Mouse (Mus musculus) CD4-positive, CD25-positive, alpha-beta regulatory T cell, adult 2 months (primary cell): ENCODE results near the gene Ccr6.
A peak's percentile ranks its signal among the peaks of the same experiment; 100 is the strongest.

ENCODE experiments used
- DNase-seq: peaks from one replicate; pipeline ENCODE4 v3.0.0-alpha.2; 2012; ENCODE audit warnings: low read depth, low spot score

Ccr6 gene

GRCm38 (mm10) chr17:8233618-8234214 lies 2.1 kb upstream of the Ccr6 start:
- DNase-seq: peak; percentile 61

GRCm38 (mm10) chr17:8234537-8234936 lies 1.3 kb upstream of the Ccr6 start:
- DNase-seq: no peak

GRCm38 (mm10) chr17:8238012-8238710 lies 2.3 kb downstream of the Ccr6 start:
- DNase-seq: no peak

- DNase-seq: no peak
Measured at GRCm38 (mm10) chr17:8239561-8239960, 3.7 kb downstream of the Ccr6 start.

GRCm38 (mm10) chr17:8240517-8240916 lies 4.7 kb downstream of the Ccr6 start:
- DNase-seq: peak; percentile 64

- peak; percentile 51 for DNase-seq
Measured at GRCm38 (mm10) chr17:8241645-8242044, 5.8 kb downstream of the Ccr6 start.

GRCm38 (mm10) chr17:8242186-8242585 lies 6.3 kb downstream of the Ccr6 start:
- peak; percentile 51 for DNase-seq

- no peak for DNase-seq
Measured at GRCm38 (mm10) chr17:8244124-8244523, 8.3 kb downstream of the Ccr6 start.

- DNase-seq: no peak
Measured at GRCm38 (mm10) chr17:8246102-8246754, 10.4 kb downstream of the Ccr6 start.

- no peak for DNase-seq
Measured at GRCm38 (mm10) chr17:8251704-8252103, 15.9 kb downstream of the Ccr6 start.

GRCm38 (mm10) chr17:8254268-8254667 lies 18.4 kb downstream of the Ccr6 start:
- no peak for DNase-seq

- no peak for DNase-seq
Measured at GRCm38 (mm10) chr17:8254914-8255313, 19.1 kb downstream of the Ccr6 start.

GRCm38 (mm10) chr17:8255583-8255982 lies 19.7 kb downstream of the Ccr6 start:
- DNase-seq: no peak

GRCm38 (mm10) chr17:8256982-8257381 lies 21.1 kb downstream of the Ccr6 start:
- peak; percentile 45 for DNase-seq

- peak; percentile 78 for DNase-seq
Measured at GRCm38 (mm10) chr17:8264638-8265037, 28.8 kb downstream of the Ccr6 start.

GRCm38 (mm10) chr17:8272054-8272749 lies 36.4 kb downstream of the Ccr6 start:
- DNase-seq: no peak

- DNase-seq: no peak
Measured at GRCm38 (mm10) chr17:8272951-8273350, 37.1 kb downstream of the Ccr6 start.

- DNase-seq: no peak
Measured at GRCm38 (mm10) chr17:8276071-8276470, 40.2 kb downstream of the Ccr6 start.

- DNase-seq: no peak
Measured at GRCm38 (mm10) chr17:8276680-8277079, 40.8 kb downstream of the Ccr6 start.

GRCm38 (mm10) chr17:8277266-8277665 lies 41.4 kb downstream of the Ccr6 start:
- no peak for DNase-seq

- no peak for DNase-seq
Measured at GRCm38 (mm10) chr17:8278356-8278755, 42.5 kb downstream of the Ccr6 start.

GRCm38 (mm10) chr17:8282821-8283525 lies 47.1 kb downstream of the Ccr6 start, which contains the start of gene Mpc1:
Mpc1 (plus strand) TSS chr17:8282904.
- peak; percentile 84 for DNase-seq
